Mouse (Mus musculus) neutrophil, adult 5-6 weeks (primary cell): ENCODE measurements at regions not wholly inside any gene's neighbourhood (a gene's known extent, or its start where the extent isn't known, plus 50 kb on each side); places are given as distances from the start of the nearest gene placed in this dataset.

Experiments
- ATAC-seq: fragments of 151-379, 151-347 bp; 2 replicates; pipeline ENCODE4 v1.8.0; 2017; ENCODE audit warnings: mild to moderate bottlenecking, moderate TSS enrichment; ENCODE audit not compliant: insufficient number of reproducible peaks, poor library complexity, low FRiP score, severe bottlenecking; ENCODE audit errors: extremely low read depth

DNA sequence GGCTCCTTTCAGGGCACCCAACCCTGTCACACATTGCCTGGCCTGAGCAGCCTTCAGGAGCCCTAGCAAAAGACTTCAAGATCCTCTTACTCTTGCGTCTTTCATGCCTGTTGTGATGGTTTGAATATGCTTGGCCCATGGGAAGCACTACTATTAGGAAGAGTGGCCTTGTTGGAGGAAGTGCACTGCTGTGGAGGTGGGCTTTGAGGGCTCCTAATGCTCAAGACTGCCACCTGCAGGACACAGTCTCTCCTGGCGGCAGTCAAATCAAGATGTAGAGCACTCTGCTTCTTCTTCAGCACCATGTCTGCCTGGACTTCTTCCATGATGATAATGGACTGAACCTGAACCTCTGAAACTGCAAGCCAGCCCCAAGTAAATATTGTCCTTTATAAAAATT is 73.0 kb downstream of the Tsen15 start:
- ATAC-seq = no peak

- no peak for ATAC-seq
These were observed 81.0 kb downstream of the Tsen15 start for GRCm38 (mm10) chr1:152305461-152305860.

DNA sequence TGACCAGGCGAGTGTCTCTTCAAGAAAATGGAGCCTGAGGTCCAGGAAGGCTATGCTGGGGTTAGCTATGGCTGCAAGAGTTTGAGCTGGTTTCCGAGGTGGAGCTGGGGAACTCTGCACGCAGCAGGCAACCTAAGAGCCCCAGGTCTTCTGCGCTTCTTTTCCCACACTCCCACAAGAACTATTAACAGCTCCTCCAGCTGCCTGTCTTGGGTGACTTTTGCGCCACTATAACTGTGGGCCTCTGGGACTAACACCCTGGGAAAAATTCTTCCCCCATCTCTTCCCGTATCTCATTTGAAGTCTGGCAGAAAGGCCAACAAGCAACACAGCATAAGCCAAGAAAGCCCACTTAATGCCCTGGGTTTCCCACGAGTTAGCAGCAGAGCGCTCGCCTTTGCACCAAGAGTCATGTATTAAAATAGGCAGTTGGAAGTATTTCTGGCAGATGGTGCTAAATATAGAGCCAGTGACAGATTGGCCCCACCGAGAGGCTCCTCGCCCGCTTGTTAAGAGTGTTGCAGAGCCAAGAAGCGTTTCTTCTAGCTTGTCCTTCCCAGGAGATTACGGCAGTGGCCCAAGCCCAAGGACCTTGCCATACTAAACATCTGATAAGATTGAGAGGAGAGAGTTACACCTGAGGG is 81.9 kb downstream of the Tsen15 start:
- ATAC-seq = no peak

DNA sequence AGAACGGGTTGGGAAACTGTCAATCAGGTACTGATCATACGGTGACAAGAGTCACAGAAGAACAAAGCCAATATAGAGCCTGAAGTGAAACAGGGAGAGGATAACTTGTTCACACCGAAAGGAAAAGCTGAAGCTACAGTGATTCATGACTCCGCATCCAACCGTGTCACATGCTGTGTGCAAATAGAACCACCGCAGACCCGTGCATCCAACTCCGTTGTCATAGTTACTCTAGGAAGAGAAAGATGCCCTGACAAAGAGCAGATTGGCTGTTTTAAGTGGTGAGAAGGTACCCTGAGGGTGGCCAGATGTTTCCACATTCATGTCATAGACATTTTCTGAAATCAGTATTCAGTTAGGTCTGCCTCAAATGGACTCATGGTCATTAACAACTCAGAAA is 85.1 kb downstream of the Tsen15 start:
- ATAC-seq = no peak

- ATAC-seq = no peak
These were observed 94.2 kb downstream of the Tsen15 start for GRCm38 (mm10) chr1:152292196-152292736.

- peak; percentile 46; the same call in 1 of the 2 replicates for ATAC-seq
These were observed 95.7 kb downstream of the Tsen15 start for GRCm38 (mm10) chr1:152290768-152291167.

DNA sequence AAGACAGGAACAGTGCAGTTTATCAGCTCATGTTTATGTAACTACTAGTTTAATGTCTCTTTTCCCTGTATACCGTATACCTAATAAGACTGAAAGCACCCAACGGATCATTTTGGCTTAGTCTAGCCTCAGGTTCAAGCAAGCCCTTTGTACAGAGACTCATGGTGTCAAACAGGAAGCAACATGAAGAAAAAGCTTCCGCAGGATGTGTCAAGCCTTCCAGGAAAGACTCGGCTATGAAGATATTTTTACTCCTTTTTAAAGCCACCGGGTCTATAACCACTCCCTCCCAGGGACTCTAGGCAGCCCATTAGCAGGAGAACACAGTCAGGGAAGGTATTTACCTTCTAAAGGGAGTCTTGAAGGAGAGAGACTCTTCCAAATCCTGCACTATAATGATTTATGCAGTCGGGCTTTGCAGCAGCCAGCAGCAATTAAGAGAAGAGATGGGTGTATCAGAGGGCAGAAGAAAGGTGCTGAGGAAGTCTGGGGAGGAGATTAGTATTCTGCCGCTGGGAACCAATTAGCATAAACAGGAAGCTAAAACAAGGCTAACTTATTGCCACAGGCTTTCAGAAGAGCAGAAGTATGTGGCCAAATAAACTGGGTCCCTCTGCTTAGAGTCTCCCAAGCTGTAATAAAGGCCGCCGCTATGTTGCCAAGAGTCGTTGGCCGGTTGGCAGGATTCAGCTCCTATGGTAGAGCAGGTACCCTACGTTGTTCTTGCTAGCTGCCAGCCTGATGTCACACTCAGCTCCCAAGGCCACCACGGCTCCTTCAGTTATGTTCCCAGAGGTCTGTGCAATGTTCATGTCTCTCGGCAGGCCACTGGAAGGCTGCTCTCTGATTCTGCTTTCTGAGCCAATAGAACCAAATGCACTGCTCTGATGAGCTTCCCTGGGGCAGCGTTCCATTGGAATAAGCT is 98.7 kb downstream of the Tsen15 start:
- ATAC-seq = 0 out of 2 replicates have a peak, but pooled peaks have one; percentile 14

DNA sequence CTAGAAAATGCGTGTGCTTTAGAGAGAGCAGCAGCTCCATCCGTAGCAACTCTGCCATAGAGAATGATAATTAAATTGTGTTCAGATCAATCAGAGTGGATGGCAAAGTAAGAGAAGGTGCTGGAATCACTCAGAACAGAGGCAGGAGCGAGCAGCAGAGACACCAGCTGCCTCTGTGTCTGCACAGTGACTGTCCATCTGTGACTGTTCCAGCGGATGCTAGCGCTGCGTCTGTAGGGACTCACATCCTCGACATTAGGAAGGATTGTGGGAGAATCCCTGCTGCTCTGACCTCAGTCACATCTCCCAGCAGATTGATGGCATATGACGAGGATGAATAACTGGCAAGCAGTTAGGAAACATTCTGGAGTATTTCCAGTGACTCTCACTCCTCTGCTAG is 99.8 kb downstream of the Tsen15 start:
- ATAC-seq = no peak

GRCm38 (mm10) chr1:152282106-152282505 is 104.4 kb downstream of the Tsen15 start:
- no peak for ATAC-seq

- no peak for ATAC-seq
These were observed 105.3 kb downstream of the Tsen15 start for GRCm38 (mm10) chr1:152281201-152281600.

GRCm38 (mm10) chr1:152280014-152280413 is 106.5 kb downstream of the Tsen15 start:
- ATAC-seq = no peak

GRCm38 (mm10) chr1:152275011-152275410 is 111.5 kb downstream of the Tsen15 start:
- ATAC-seq = no peak

DNA sequence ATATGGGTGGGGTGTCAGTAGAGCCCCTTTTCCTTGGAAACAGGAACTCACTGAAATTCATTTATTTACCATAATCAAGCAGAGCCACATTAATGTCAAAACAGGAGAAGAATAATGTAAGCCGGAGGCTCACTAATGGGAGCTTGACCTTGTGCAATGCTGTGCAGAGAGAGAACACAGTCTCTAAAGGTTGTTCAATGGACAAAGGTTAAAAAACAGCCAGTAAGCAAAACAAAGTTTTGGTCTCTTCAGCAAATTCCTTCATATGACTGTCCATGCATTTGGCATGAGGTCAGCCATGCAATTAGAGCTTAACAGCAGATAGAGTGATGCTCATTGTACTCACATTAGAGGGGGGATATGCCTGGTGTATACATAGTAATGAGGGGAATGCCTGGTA is 113.1 kb downstream of the Tsen15 start:
- ATAC-seq = no peak

- no peak for ATAC-seq
These were observed 116.4 kb downstream of the Tsen15 start for GRCm38 (mm10) chr1:152269936-152270702.

GRCm38 (mm10) chr1:152266390-152266789 is 120.1 kb downstream of the Tsen15 start:
- no peak for ATAC-seq

DNA sequence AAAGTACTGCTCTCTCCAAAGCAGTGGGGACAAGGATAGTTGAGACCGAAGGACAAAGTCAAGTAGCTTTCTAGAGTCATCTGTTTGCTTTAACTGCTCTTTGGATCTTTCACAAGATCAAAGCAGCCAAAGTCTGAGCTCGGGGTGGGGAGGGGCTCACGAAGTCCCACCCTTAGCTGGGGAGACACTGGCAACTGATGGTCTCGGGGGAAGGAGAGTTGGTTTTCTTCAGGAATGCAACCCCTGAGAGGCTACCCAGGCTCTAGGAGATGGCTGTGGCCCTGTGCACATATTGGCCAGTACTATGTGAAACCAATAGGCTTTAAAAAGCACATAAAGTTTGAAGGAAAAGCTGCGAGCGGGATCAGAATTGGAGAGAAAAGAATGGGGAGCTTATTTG is 121.5 kb downstream of the Tsen15 start:
- no peak for ATAC-seq

GRCm38 (mm10) chr1:152261472-152261871 is 125.0 kb downstream of the Tsen15 start:
- ATAC-seq = no peak

DNA sequence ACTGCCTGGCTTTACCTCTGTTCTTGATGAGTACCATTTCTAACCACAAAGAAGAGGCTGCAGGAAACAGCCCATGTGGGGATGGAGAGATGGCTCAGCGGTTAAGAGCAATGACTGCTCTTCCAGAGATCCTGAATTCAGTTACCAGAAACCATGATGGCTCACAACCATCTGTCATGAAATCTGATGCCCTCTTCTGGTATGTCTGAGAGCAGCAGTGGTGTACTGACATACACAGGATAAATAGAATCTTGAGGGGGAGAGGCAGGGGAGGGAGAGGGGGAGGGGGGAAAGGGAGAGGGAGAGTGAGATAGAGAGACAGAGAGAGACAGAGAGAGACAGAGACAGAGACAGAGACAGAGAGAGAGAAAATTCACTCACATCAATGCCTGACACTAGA is 125.5 kb downstream of the Tsen15 start:
- ATAC-seq = no peak

GRCm38 (mm10) chr1:152258258-152258657 is 128.2 kb downstream of the Tsen15 start:
- no peak for ATAC-seq
